Mouse (Mus musculus) liver, adult 2 months (tissue): ENCODE measurements around the gene Ulk4. TPM values are rescaled to one million over a fixed set of nuclear protein-coding genes. Genes with fewer than 3 reads are reported as not detected.

Experiments
- DNase-seq: peaks from one replicate; pipeline ENCODE4 v3.0.0-alpha.2; 2011; ENCODE audit warnings: low read depth, low spot score; ENCODE audit errors: extremely low read depth
- H3K27ac ChIP-seq: fragments of 200-500 bp; replicated peaks from 2 replicates; pipeline ENCODE4 v1.5.1; 2012; ENCODE audit warnings: low read depth, mild to moderate bottlenecking, control low read depth, inconsistent platforms, low read length; ENCODE audit not compliant: insufficient read depth
- H3K27me3 ChIP-seq: fragments of 200-500 bp; 2 replicates; pipeline ENCODE4 v1.6.1; 2012; ENCODE audit warnings: mild to moderate bottlenecking, moderate library complexity, low read length, inconsistent platforms; ENCODE audit not compliant: control insufficient read depth, insufficient read depth
- H3K36me3 ChIP-seq: fragments of 200-500 bp; 2 replicates; pipeline ENCODE4 v1.6.1; 2012; ENCODE audit warnings: low read length, inconsistent platforms; ENCODE audit not compliant: control insufficient read depth, insufficient read depth
- H3K4me1 ChIP-seq: fragments of 200-500 bp; 2 replicates; pipeline ENCODE4 v1.6.1; 2011; ENCODE audit warnings: low read length; ENCODE audit not compliant: control insufficient read depth, insufficient read depth
- H3K4me3 ChIP-seq: fragments of 200-500 bp; 2 replicates; pipeline ENCODE4 v1.5.1; 2011; ENCODE audit warnings: low read depth, mild to moderate bottlenecking, control low read depth, low read length, moderate library complexity; ENCODE audit not compliant: insufficient read depth
- H3K79me2 ChIP-seq: fragments of 200-500 bp; 2 replicates; pipeline ENCODE4 v1.6.1; 2012; ENCODE audit warnings: inconsistent platforms, mild to moderate bottlenecking, low read length, moderate library complexity; ENCODE audit not compliant: control insufficient read depth, insufficient read depth
- H3K9ac ChIP-seq: fragments of 200-500 bp; 2 replicates; pipeline ENCODE4 v1.6.1; 2012; ENCODE audit warnings: low read depth, mild to moderate bottlenecking, control low read depth, inconsistent platforms, low read length
- CTCF ChIP-seq: fragments of 200-500 bp; IDR thresholded peaks from 2 replicates; pipeline ENCODE4 v1.5.1; 2011; ENCODE audit warnings: low read depth, low read length, control low read depth
- POLR2A ChIP-seq: fragments of 200-500 bp; IDR thresholded peaks from 2 replicates; pipeline ENCODE4 v1.6.1; 2011; ENCODE audit warnings: low read length, control low read depth; ENCODE audit not compliant: insufficient read depth; ENCODE audit errors: extremely low read depth
- WGBS: fragments of 180-500 bp; shearing (Covaris S2); methylation state at CpG from one replicate; pipeline ENCODE4 v1.1.7; 2018; 5-methylcytosine and 5-hydroxymethylcytosine counted together
- polyA plus RNA-seq: library from polyadenylated mRNA; depleted of rRNA; stranded (reverse); fragments of >200 nt; gene quantifications from 2 replicates; pipeline ENCODE4 v1.2.3, GENCODE M21; 2012
- total RNA-seq: library from RNA; depleted of rRNA; stranded (reverse); fragments of >200 nt; gene quantifications from 2 replicates; pipeline ENCODE4 v1.2.3, GENCODE M21; 2014

Ulk4 gene
- total and polyA plus RNA-seq, 2 experiments, result under 0.01 to 0.24 TPM

DNA sequence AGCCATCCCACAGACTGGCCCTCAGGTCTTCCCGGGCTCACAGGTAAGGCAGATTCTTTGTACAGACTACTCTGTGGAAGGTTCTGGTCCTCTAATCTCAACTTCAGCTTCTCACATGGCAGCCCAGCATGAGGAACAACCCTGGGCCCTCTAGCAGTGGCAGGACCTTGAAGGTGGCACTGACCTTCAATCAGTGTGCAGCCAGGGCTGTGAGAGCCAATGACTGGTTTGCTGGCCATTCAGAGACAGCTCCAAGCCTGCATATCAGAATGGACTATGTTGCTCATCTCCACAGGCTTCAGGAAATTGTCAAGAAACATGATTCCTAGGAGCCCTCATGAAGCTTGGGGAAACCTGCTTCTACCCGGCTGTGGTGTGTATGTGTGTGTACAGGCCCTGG lies 302.8 kb downstream of the Ulk4 start:
- 95% methylated on average over 2 of the region's 2 CpGs for WGBS
- DNase-seq, result no peak

DNA sequence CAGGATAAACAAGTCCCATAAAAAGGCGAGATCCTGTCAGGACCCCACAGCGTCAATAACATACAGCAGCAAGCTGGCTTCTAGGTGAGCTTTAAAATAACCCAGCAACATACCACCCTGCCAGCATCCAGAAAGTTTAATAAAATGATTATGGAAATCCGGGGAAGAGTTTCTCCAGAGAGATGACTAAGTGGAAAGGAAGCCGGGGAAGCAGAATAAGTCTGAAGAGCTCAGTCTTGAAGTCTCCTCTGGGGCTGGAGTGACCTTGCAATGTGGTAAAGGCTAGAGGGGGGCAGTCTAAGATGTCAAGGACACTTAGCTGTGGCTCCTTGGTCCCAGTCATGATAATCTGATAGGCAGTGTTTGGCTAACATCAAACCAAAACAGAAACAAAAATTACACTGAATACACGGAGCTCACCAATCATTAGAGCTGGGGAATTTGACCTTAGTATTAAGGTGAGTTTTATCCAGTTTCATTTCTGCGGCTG lies 303.9 kb downstream of the Ulk4 start:
- Histone ChIP-seq H3K27me3 (no peaks in the 10 kb centered on the region), H3K4me1 (peaks cover 7% of the 10 kb centered on the region), H3K36me3 (no peaks in the 10 kb centered on the region), H3K79me2 (no peaks in the 10 kb centered on the region), H3K4me3 (no peak overlapping the region), H3K27ac (peak overlapping the region; percentile 60), H3K9ac (no peak overlapping the region)
- TF ChIP-seq POLR2A, result no peak
- TF ChIP-seq CTCF, result no peak
- 57% methylated on average over 6 of the region's 6 CpGs for WGBS
- peak; percentile 70 for DNase-seq

More for the DNA sequence above, 302.8 kb downstream of the Ulk4 start:
- H3K4me3 ChIP-seq, result no peak overlapping the region
- H3K9ac ChIP-seq, result no peak overlapping the region
- TF ChIP-seq POLR2A, result no peak
- no peak for TF ChIP-seq CTCF
- H3K36me3 ChIP-seq, result no peaks in the 10 kb centered on the region
- H3K27me3 ChIP-seq, result no peaks in the 10 kb centered on the region
- no peak overlapping the region for H3K27ac ChIP-seq
- no peaks in the 10 kb centered on the region for H3K79me2 ChIP-seq
- peaks cover 7% of the 10 kb centered on the region for H3K4me1 ChIP-seq

DNA sequence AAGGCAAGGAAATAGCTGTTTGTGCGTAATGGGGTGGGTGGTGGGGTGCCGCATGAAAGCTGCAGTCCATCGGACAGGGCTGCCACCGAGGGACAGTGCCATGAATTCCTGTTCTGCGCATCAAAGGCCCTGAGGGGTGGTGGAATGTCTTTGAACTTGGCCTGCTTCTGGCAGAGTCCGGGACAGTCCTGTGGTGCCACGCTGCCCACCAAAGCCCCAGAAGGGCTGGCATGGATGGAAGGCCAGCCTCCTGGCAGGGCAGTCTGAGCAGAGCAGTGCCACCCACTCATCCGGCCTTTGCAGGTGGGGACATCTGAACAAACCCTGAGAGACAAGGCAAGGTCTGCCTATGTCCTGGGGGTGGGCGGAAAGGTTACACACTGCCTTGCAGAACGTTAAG lies 312.0 kb downstream of the Ulk4 start:
- Histone ChIP-seq H3K4me1 (peaks cover 2% of the 10 kb centered on the region; the same call in 1 of the 2 replicates), H3K4me3 (no peak overlapping the region), H3K27ac (no peak overlapping the region), H3K79me2 (no peaks in the 10 kb centered on the region), H3K9ac (no peak overlapping the region), H3K27me3 (no peaks in the 10 kb centered on the region), H3K36me3 (peaks cover 16% of the 10 kb centered on the region)
- TF ChIP-seq POLR2A (no peak), CTCF (no peak)
- WGBS, result 84% methylated on average over 10 of the region's 10 CpGs
- DNase-seq, result no peak

DNA sequence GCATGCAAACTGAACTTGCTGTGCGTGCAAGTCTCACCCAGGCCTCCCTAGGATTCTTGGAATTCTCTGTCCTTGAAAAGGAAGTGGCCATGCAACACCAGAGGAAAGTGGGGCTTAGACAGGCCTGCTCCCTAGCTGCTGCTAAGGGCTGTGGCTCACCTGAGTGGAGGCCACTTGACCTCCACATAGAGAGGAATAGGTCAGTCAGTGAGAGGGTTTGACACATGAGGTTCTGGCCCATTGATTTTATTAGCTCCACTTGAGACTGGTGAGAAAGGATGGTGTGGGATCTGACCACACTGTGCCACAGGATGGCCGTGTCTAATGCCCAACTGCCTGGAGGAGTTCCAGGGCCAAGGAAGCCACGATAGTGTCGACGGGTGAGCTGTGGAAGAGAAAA lies 312.8 kb downstream of the Ulk4 start:
- no peak overlapping the region for H3K4me3 ChIP-seq
- DNase-seq, result no peak
- H3K4me1 ChIP-seq, result peaks cover 2% of the 10 kb centered on the region; the same call in 1 of the 2 replicates
- no peaks in the 10 kb centered on the region for H3K27me3 ChIP-seq
- no peaks in the 10 kb centered on the region for H3K79me2 ChIP-seq
- H3K27ac ChIP-seq, result no peak overlapping the region
- peaks cover 24% of the 10 kb centered on the region for H3K36me3 ChIP-seq
- WGBS, result 80% methylated on average over 5 of the region's 5 CpGs
- TF ChIP-seq CTCF (no peak), POLR2A (no peak)
- no peak overlapping the region for H3K9ac ChIP-seq

DNA sequence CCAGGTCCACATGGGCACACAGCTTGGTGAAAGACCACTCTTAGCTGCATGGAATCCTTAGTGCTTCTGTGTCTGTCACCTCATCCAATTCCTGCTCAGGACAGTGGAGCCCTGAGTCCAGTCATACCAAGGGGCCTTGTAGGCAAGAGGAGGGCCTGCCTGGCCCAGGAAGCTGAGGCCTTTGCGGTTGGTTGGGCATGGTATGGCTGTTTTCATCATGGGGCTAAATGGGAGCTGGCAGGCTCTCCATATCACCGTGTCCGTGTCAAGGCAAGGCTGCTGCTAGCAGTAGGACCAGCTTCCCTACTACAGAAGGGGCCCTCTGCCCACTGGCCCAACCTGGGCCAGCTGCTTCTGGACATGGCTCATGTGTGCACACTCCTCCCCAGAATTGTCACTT lies 313.3 kb downstream of the Ulk4 start:
- H3K36me3 ChIP-seq, result peaks cover 28% of the 10 kb centered on the region
- TF ChIP-seq CTCF (no peak), POLR2A (no peak)
- no peaks in the 10 kb centered on the region for H3K79me2 ChIP-seq
- peaks cover 2% of the 10 kb centered on the region; the same call in 1 of the 2 replicates for H3K4me1 ChIP-seq
- no peaks in the 10 kb centered on the region for H3K27me3 ChIP-seq
- H3K27ac ChIP-seq, result no peak overlapping the region
- DNase-seq, result no peak
- no peak overlapping the region for H3K4me3 ChIP-seq
- 92% methylated on average over 3 of the region's 3 CpGs for WGBS
- H3K9ac ChIP-seq, result no peak overlapping the region

DNA sequence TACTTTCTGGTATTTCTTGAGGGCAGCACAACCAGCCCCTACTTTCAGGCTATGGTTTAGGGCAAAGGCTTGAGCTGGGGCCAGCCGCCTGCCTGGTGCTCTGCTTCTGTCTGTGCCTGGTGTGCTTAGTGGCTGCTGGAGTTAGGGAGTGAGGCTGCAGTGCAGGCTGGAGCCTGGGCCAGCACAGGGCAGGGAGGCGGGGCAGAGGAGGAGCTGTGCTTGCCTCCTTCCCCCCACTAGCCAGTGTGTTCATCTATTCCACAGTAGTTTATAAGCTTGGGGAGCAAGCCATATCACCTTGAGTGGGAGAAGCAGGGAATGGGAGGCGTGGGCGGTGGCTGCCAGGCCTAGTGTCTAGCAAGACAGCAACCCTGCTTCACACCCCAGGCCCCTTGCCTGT lies 313.9 kb downstream of the Ulk4 start:
- no peak for DNase-seq
- Histone ChIP-seq H3K4me3 (no peak overlapping the region), H3K27me3 (no peaks in the 10 kb centered on the region), H3K36me3 (peaks cover 32% of the 10 kb centered on the region), H3K9ac (no peak overlapping the region), H3K79me2 (no peaks in the 10 kb centered on the region), H3K4me1 (peaks cover 2% of the 10 kb centered on the region; the same call in 1 of the 2 replicates), H3K27ac (no peak overlapping the region)
- TF ChIP-seq CTCF, result no peak
- no peak for TF ChIP-seq POLR2A
- WGBS, result 92% methylated on average over 4 of the region's 4 CpGs
